Mouse (Mus musculus): ENCODE measurements around the gene Morn4.

Morn4 gene

DNA sequence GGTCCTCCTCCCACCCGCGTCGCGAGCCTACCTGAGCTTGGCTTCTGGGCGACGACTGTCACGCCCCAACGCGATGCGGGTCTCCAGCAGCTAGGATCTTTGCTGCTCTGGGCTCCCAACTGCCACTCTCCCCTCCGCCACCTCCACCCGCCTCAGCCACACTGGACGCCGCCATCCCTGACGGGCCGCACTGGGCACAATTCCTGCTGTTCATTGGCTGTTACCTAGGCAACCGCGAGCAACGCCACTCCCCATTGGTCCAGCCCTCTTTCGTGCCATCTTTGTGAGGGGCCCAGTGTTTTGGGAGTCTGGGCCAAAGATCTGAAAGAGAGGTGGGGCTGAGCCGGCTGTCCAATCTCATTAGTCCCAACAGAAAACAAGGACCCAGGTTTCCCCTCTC is at the start of gene Morn4:
Gene Morn4, minus strand, starts transcription at position 192 of the 400 bp plus-strand sequence.
- peak; percentile 57 for DNase-seq (ENCODE audit: low read depth, low spot score)

GRCm38 (mm10) chr19:42135070-42135469 is 48.9 kb upstream of the Morn4 start:
- no peak for DNase-seq (ENCODE audit: low read depth, low spot score)

DNA sequence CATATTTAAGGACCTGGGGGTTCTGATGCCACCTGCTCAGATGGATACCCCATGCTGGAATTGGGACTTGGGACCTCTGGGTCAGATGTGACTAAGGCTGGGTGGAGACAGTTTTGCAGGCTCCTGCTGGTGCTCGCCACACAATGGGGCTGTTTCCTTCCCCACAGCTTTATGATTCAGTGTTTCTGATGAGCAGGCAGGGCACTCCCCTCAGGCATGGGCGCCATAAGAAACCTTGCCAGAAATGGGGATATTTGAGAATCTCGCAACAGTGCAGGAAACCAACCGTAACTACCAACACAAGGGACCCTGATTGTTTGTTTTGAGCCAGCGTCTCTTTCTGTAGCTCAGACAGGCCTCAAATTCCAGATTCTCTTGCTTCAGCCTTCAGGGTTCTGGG is 44.9 kb upstream of the Morn4 start:
- DNase-seq (ENCODE audit: low read depth, low spot score) = no peak

DNA sequence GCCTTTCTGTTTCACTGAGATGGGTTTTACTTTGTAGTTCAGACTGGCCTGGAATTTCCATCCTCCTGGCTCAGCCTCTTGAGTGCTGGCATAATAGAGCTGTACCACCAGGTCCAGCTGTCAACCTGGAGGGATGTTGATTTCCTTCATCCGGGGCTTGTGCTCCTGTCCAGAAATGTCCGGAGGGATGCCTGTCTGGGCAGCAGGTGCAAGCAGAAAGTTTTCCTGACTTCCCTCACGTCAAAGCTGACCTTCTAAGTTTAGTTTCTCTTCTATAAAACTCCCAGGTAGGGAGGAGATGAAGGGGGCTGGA is 44.1 kb upstream of the Morn4 start:
- DNase-seq (ENCODE audit: low read depth, low spot score) = no peak

DNA sequence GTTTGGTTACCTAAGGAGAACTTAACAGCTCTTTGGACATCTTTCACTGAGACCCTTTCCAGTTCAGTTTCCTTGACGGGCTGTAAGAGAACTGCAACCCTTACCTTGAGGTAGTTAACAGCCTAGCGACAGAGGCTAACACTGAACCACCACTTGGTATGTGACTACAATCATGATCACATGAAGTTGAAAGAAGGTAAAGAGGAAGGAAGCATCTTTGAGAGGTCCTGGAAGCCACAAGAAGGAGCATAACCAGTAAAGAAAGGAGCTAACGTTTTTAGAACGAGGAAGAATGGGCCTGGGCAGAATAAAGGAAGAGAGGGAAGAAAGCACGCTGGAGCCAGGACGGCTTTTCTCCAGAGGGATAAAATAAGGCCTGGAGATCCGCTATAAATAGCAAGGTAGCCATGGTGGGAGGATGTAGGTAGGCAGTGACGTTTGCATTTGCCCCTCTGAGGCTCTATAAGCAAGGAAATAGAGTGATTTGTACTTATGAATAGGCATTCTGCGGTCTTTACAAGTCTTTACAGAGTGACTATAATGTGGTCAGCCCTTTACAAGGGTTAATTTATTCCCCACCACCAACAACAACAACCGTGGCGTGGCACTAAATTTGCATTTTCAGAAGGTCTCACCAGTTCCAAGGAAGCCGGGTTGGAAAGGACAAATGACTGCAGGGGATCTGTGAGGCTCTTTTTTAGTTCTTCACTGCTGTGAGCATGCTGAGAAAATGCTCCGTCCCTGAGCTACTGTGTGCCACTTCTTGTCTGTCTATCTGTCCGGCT is 43.5 kb upstream of the Morn4 start:
- no peak for DNase-seq (ENCODE audit: low read depth, low spot score)

DNA sequence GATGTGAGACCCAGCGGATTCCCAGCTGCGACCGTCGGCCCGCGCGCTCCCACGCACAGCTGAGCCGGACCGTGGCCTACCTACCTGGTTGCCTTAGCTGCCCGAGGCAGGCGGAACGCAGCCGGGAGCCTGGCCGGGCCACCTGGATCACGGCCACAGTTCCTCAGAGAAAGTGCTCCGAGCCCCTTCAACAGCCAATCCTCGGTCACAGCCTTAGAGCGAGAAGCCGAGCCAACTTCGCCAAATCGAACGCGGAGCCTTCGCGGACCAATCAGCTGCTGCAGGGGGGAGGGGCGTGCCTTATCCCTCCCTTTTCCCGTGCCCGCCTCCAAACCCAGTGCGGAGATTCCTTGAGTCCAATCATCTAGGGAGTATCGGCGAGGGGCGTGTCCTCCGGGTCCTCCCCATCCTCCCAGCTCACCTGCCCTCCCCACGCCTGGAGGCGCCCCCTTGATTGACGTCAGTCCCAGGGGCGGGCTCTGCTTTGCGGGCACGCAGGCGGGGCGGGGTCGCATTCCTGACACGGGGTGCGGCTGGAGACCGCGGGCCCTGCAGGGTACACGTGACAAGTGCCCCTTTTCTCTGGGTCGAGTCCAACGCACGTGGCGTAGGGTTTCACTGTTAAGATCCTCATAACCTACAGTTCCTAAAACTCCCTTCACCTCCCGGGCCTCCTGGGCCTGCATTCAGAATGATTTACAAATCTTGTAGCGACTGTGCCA is 42.8 kb upstream of the Morn4 start, which contains the start of gene Avpi1:
Gene Avpi1, minus strand, starts transcription at position 273 of the 722 bp plus-strand sequence.
- peak; percentile 99 for DNase-seq (ENCODE audit: low read depth, low spot score)

DNA sequence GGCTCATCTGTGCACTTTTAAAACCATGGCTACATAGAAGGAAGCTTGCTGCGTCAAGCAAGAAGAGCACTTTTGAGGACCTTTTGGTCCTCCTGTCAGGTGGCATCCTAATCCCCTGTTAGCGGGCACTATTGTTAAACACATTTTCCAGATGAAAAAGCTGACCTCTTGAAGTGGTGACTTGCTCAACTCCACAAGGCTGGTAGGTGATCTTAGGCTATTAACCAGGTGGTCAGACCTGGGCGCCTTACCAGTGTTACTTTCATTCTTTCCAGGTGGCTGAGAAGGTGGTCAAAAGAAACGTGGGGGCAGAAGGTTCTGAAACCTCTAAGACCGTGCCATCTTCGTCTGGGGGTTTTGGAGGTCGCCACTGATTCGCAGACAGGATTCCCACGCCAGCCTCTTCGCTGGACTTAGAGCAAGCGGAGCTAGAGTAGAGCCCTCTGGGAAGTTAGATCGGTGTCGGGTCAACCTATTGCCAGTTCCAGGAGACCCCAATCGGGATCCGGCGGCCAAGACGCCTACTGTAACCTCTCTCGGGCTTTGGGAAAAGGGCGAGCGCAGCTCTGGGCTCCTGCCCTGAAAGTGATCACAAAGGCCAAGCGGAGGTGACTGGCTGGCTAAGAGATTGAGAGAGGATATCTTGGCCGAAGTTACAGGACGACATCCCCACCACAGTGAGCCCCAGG is 42.0 kb upstream of the Morn4 start:
- no peak for DNase-seq (ENCODE audit: low read depth, low spot score)

GRCm38 (mm10) chr19:42127024-42127423 is 40.9 kb upstream of the Morn4 start:
- no peak for DNase-seq (ENCODE audit: low read depth, low spot score)

- DNase-seq (ENCODE audit: low read depth, low spot score) = no peak
These were observed 40.1 kb upstream of the Morn4 start for GRCm38 (mm10) chr19:42126219-42126605.

- no peak for DNase-seq (ENCODE audit: low read depth, low spot score)
These were observed 39.5 kb upstream of the Morn4 start for GRCm38 (mm10) chr19:42125501-42126218.

- DNase-seq (ENCODE audit: low read depth, low spot score) = no peak
These were observed 38.5 kb upstream of the Morn4 start for GRCm38 (mm10) chr19:42124684-42125083.

DNA sequence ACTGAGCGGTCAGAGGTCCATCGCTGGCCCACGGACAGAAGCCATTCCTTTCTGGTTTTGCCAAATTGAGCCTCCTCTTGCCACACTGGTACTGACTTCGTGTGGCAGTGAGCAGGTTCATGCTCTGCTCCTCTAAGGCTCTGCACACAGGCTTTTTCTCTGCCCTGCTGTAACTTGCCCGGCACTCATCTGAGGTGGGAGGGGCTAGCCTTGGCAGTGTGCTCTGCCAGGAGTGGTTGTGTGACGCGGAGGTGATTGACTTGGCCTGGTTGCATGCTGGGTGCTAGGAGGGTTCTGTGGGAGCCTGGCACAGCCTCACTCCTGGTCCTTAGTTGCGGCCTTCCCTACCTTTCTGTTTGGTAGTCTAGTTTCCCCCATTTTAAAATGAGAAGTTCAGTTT is 34.3 kb upstream of the Morn4 start:
- no peak for DNase-seq (ENCODE audit: low read depth, low spot score)

DNA sequence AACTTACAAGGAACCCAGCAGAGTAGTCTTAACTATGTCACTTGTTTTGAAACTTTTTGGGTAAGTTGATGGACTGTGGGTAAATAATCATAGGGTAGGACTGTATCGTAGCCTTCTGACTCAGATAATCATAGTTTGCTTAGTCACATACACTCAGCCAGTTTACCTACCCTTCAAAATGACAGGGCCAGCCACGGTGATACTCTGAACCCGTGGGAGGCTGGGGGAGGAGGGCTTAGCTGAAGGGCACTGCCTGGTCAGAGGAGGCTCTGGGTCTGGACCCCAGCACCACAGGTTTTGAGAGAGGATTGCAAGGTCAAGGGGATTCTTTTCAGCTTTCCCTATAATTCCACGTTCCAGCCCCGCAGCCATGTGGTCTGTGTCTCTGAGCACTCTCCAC is 32.4 kb upstream of the Morn4 start:
- no peak for DNase-seq (ENCODE audit: low read depth, low spot score)

DNA sequence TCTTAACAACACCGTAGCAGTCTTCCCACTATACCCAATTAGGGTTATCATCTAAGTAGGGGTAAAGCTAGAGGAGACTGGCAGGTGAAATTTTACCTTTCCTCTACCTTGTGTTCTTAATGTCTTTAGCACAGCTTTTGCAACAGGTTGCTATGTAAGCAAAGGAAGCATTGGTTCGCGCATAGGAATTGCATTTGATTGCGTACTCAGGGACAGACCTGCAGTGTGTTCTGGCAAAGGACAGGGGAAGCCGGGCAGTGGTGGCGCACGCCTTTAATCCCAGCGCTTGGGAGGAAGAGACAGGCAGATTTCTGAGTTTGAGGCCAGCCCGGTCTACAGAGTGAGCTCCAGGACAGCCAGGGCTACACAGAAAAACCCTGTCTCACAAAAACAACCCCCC is 32.0 kb upstream of the Morn4 start:
- no peak for DNase-seq (ENCODE audit: low read depth, low spot score)

DNA sequence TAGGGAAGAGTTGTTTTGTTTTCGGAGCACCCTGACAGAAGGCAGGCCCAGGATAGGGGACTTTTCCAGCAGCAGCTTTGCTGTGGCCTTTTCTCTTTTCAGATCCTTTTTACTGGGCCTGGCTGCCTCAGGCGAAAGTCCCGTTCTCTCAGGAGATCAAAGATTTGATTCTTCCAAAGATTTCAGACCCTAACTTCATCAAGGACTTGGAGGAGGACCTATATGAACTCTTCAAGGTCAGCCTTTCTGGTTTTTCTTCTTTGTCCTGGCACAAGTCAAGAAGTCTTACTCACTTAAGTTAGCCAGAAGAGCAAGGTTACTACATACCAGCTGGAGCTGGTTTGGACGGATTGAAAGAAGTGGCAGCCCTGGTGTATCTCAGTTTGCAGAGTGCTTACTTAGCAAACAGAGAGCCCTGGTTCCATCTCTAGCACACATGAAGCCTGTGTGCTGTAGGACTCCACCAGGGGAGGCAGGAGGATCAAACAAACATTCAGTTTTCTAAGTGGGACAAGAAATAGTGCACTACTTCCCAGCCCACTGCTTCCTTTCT is 29.7 kb upstream of the Morn4 start:
- DNase-seq (ENCODE audit: low read depth, low spot score) = no peak

DNA sequence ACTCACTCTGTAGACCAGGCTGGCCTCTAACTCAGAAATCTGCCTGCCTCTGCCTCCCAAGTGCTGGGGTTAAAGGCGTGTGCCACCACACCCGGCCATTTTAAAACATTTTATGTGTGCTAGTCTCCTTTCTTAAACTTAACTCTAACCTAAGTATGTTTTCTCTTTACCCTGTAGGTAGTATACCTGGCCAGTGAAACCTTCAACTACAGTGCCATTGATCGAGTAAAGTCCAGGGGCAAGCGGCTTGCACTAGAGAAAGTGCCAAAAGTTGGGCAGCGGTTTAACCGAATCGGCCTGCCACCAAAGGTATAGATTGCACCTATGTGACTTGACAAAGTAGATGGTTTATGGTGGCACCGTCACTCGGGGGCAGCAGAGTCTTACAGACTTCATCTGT is 18.5 kb upstream of the Morn4 start:
- DNase-seq (ENCODE audit: low read depth, low spot score) = no peak

DNA sequence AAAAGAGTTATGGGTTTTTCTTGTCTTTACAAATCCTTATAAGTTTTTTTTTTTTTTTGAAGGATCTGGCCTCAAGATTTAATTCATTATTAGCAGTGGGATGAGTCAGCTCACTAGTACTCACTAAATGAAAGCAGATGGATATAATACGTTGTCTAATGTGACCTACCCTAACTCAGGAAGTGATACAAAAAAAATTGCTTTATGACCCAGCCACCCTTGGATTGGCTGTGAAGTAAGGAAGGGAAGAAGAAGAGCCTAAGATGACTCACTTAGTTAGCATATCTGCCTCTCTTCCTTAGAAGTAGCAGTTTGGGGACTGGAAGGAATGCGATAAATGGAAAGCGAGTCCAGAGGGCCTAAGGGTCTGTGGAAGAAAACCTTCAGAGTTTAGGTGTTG is 13.2 kb upstream of the Morn4 start:
- no peak for DNase-seq (ENCODE audit: low read depth, low spot score)

DNA sequence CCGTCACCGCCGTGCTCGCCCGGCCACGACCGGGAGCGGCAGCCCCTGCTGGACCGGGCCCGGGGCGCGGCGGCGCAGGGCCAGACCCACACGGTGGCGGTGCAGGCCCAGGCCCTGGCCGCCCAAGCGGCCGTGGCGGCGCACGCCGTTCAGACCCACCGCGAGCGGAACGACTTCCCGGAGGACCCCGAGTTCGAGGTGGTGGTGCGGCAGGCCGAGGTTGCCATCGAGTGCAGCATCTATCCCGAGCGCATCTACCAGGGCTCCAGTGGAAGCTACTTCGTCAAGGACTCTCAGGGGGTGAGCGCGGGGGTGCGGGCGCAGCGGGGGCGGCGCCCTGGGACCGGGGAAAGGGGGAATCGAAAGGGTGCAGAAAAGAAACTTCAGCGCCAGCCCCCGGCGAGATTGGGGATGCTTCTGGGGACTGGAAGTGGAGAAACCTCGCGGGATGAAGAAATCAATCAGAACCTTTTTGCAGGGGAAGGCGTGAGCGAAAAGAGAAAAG is 4.5 kb upstream of the Morn4 start:
- DNase-seq (ENCODE audit: low read depth, low spot score) = no peak

DNA sequence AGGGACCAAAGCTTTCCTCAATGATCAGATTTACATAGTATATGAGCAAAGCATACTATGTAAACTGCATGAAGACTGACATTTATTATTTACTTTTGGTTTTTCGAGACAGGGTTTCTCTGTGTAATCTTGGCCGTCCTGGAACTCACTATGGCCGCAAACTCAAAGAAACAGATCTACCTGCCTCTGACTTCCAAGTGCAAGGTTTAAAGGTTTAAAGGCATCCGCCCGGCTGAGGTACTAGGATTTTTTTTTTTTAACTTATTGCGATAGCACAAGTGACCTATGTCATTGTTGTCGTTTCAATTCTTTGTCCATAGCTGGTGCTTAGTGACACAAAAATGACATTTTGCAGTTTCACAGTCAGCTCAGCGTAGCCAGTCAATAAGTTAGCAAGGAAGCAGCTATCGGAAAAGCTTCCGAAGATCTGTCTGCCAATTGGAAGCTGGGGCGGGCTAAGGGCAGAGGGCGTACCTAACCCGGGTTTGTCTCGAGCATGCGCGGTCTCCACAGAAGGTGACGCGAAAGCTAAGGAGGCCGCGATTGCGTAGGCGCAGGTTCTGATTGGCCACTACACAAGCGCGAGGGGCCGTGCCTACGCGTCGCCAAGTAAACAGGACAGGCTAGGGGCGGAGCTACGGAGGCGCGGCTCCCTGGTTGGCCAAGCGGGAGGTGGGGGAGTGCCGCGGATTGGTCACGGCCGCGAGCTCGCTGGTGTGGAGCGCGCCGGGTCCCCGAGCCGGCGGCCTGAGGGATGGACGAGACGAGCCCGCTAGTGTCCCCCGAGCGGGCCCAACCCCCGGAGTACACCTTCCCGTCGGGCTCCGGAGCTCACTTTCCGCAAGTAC is 3.8 kb upstream of the Morn4 start, which contains the start of gene Pi4k2a:
Gene Pi4k2a, plus strand, starts transcription at position 723 of the 848 bp plus-strand sequence.
- DNase-seq (ENCODE audit: low read depth, low spot score) = peak; percentile 100

DNA sequence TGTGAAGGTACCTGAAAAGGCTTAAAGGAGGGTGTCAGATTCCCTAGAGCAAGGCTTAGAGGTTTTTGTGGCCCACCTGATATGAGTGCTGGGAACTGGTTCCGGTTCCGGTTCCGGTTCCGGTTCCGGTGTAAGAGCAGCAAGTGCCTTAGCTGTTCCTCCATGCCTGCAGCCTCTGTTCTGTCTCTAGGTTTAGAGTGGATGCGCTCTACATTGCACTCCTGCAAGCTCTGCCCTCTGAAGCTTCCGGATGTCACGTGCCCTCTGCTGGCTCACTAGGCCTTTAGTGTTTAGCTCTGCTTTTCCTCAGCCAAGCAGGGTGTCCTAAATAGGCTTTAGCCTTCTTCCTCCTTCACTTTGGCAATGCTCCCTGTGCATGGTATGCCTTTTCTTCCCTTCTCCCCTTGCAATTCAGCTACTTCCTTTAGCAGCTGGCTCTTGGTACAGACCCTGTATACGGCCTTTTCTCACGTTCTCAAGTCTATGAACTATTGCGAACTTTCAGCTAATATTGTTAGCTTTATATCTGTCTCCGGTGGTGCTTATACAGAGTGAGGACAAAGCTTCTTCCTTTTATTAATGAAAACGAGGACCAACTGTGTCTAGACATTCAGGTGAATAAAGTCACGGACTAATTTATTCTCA is 3.1 kb upstream of the Morn4 start:
- DNase-seq (ENCODE audit: low read depth, low spot score) = peak; percentile 74
